Mouse (Mus musculus) forelimb bud, embryonic 11.5 days (tissue): ENCODE measurements around the gene Vwa5b1.

Source experiments
- DNase-seq: peaks from one replicate; pipeline ENCODE4 v3.0.0-alpha.2; 2012; ENCODE audit warnings: low read depth, low spot score

Vwa5b1 gene

GRCm38 (mm10) chr4:138578406-138578805, 57.3 kb downstream of the Vwa5b1 start:
- DNase-seq: no peak

GRCm38 (mm10) chr4:138576661-138577060, 59.0 kb downstream of the Vwa5b1 start:
- no peak for DNase-seq

- DNase-seq: no peak
Observed at GRCm38 (mm10) chr4:138574800-138575606, 60.7 kb downstream of the Vwa5b1 start.

- peak; percentile 62 for DNase-seq
Observed at GRCm38 (mm10) chr4:138569928-138570327, 65.8 kb downstream of the Vwa5b1 start.

GRCm38 (mm10) chr4:138568275-138568674, 67.4 kb downstream of the Vwa5b1 start:
- peak; percentile 10 for DNase-seq

GRCm38 (mm10) chr4:138561986-138562385, 73.7 kb downstream of the Vwa5b1 start:
- DNase-seq: peak; percentile 77

- peak; percentile 10 for DNase-seq
Observed at GRCm38 (mm10) chr4:138555531-138555930, 80.2 kb downstream of the Vwa5b1 start.

- no peak for DNase-seq
Observed at GRCm38 (mm10) chr4:138554934-138555333, 80.8 kb downstream of the Vwa5b1 start.

GRCm38 (mm10) chr4:138554302-138554701, 81.4 kb downstream of the Vwa5b1 start:
- DNase-seq: no peak

GRCm38 (mm10) chr4:138553516-138553933, 82.2 kb downstream of the Vwa5b1 start:
- no peak for DNase-seq

- DNase-seq: no peak
Observed at GRCm38 (mm10) chr4:138553116-138553515, 82.6 kb downstream of the Vwa5b1 start.

- no peak for DNase-seq
Observed at GRCm38 (mm10) chr4:138551601-138552000, 84.1 kb downstream of the Vwa5b1 start.

GRCm38 (mm10) chr4:138550557-138550956, 85.1 kb downstream of the Vwa5b1 start:
- peak; percentile 42 for DNase-seq

GRCm38 (mm10) chr4:138548960-138549359, 86.7 kb downstream of the Vwa5b1 start:
- no peak for DNase-seq

- no peak for DNase-seq
Observed at GRCm38 (mm10) chr4:138548124-138548561, 87.5 kb downstream of the Vwa5b1 start.

- DNase-seq: no peak
Observed at GRCm38 (mm10) chr4:138547556-138547955, 88.1 kb downstream of the Vwa5b1 start.

GRCm38 (mm10) chr4:138547041-138547440, 88.6 kb downstream of the Vwa5b1 start:
- no peak for DNase-seq

GRCm38 (mm10) chr4:138546241-138546640, 89.4 kb downstream of the Vwa5b1 start:
- DNase-seq: no peak

- no peak for DNase-seq
Observed at GRCm38 (mm10) chr4:138543177-138543576, 92.5 kb downstream of the Vwa5b1 start.

- no peak for DNase-seq
Observed at GRCm38 (mm10) chr4:138538084-138538449, 97.6 kb downstream of the Vwa5b1 start.

- peak; percentile 30 for DNase-seq
Observed at GRCm38 (mm10) chr4:138537210-138538083, 98.2 kb downstream of the Vwa5b1 start.

- DNase-seq: no peak
Observed at GRCm38 (mm10) chr4:138535610-138536009, 100.1 kb downstream of the Vwa5b1 start.
